Mouse (Mus musculus) kidney, adult 2 months (tissue): ENCODE results near the gene Cblb. TPM values are rescaled to one million over a fixed set of nuclear protein-coding genes. Genes with fewer than 3 reads are reported as not detected.

Source experiments
- DNase-seq: peaks from one replicate; pipeline ENCODE4 v3.0.0; 2021
- H3K27ac ChIP-seq: fragments of 200-500 bp; 2 replicates; pipeline ENCODE4 v1.5.1; 2012; ENCODE audit warnings: low read depth, low read length, control low read depth, inconsistent platforms; ENCODE audit not compliant: insufficient read depth
- H3K27me3 ChIP-seq: fragments of 200-500 bp; replicated peaks from 2 replicates; pipeline ENCODE4 v1.6.1; 2012; ENCODE audit warnings: mild to moderate bottlenecking, moderate library complexity, low read length, inconsistent platforms; ENCODE audit not compliant: control insufficient read depth, insufficient read depth
- H3K36me3 ChIP-seq: fragments of 200-500 bp; 2 replicates; pipeline ENCODE4 v1.6.1; 2012; ENCODE audit warnings: mild to moderate bottlenecking, moderate library complexity, low read length, inconsistent platforms; ENCODE audit not compliant: control insufficient read depth, insufficient read depth
- H3K4me1 ChIP-seq: fragments of 200-500 bp; 2 replicates; pipeline ENCODE4 v1.6.1; 2011; ENCODE audit warnings: low read length; ENCODE audit not compliant: control insufficient read depth, insufficient read depth
- H3K4me3 ChIP-seq: fragments of 200-500 bp; 2 replicates; pipeline ENCODE4 v1.5.1; 2011; ENCODE audit warnings: mild to moderate bottlenecking, low read depth, low read length, control low read depth; ENCODE audit not compliant: insufficient read depth
- CTCF ChIP-seq: fragments of 200-500 bp; conservative IDR thresholded peaks from 2 replicates; pipeline ENCODE4 v1.5.1; 2011; ENCODE audit warnings: low read depth, mild to moderate bottlenecking, control low read depth, low read length, moderate library complexity, mixed read lengths; ENCODE audit not compliant: insufficient read depth, insufficient read length
- POLR2A ChIP-seq: fragments of 200-500 bp; IDR thresholded peaks from one replicate; pipeline ENCODE4 v1.6.1; 2011; ENCODE audit warnings: low read depth, low read length, control low read depth
- WGBS: fragments of 180-500 bp; shearing (Covaris S2); methylation state at CpG from one replicate; pipeline ENCODE4 v1.1.7; 2018; 5-methylcytosine and 5-hydroxymethylcytosine counted together
- polyA plus RNA-seq: library from polyadenylated mRNA; depleted of rRNA; stranded (reverse); fragments of >200 nt; gene quantifications from 2 replicates; pipeline ENCODE4 v1.2.3, GENCODE M21; 2012

The Cblb gene
- polyA plus RNA-seq, 1 experiment: 8.8 TPM

DNA sequence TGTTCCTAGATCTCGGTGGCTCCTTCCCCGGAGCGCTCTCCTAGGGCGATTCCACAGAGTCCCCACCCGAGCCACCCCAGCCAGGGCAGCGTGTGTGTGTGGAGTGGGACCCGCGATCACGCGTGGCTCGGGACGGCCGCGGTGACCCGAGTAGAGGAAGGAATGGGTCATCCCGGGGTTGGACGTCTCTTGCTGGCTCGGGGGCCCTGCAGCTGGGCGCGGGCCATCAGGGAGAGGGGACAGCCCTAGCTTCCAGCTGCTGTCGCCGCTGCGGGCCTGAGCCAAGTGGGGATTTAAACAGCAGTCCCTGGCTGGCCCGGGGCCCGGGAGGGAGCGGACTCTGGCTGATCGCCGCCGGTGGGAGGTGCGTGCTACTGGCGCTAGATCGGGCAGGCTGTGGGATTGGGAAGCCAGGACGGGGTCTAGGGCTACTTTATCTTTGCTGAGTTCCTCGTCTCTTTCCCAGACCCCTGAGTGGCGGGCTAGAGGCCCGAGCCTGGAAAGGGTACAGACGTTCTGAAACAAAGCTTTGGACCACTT lies 757 bp downstream of the Cblb start:
- Histone ChIP-seq H3K27me3 (no peaks in the 10 kb centered on the region), H3K27ac (peak overlapping the region; percentile 88), H3K4me3 (peak overlapping the region; percentile 86), H3K36me3 (peaks cover 4% of the 10 kb centered on the region; the same call in 1 of the 2 replicates), H3K4me1 (peaks cover 11% of the 10 kb centered on the region; the same call in 1 of the 2 replicates)
- 2% methylated on average over 37 of the region's 37 CpGs for WGBS
- TF ChIP-seq POLR2A (no peak), CTCF (no peak)
- peak; percentile 96 for DNase-seq

DNA sequence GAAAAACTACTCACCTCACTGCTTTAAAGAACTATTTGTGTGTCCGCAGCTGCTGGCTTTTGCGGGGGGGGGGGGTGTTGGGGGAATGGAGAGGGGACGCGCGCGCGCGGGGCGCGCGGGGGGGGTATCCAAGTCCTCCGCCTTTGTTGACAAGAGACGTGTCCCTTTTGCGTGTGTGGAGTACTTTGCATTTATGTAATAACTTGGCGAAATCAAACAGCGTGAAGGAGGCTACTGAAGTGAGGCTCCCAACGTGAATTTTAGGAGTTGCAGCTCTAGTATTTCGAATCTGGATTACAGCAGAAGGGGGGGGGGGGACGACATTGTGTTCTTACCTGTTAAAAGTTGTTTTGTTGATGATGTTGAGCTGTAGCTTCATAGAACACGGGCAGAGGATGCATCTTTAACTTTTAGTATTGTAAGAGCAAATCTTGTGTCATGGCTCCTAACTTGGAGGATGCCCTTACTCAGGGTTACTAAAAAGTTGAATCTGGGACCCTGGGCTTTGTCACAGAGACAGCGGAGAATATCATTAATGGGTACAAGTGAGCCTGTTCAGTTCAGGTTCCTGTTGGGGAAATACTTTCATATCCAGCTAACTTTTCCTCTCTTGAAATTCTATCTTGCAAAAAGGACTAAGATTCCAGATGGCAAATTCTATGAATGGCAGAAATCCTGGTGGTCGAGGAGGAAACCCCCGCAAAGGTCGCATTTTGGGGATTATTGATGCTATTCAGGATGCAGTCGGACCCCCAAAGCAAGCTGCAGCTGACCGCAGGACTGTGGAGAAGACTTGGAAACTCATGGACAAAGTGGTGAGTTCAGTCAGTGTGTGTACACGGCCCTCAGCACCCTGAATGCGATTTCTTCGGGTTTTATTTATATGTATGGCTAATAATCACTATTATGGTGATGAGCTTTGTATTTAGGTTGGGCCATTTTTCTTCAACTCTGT lies 1.6 kb downstream of the Cblb start:
- Histone ChIP-seq H3K36me3 (peaks cover 4% of the 10 kb centered on the region; the same call in 1 of the 2 replicates), H3K4me3 (peak overlapping the region; percentile 86), H3K27me3 (no peaks in the 10 kb centered on the region), H3K27ac (peak overlapping the region; percentile 88), H3K4me1 (peaks cover 11% of the 10 kb centered on the region; the same call in 1 of the 2 replicates)
- TF ChIP-seq CTCF: no peak
- TF ChIP-seq POLR2A: no peak
- DNase-seq: peak; percentile 35
- WGBS: 17% methylated on average over 29 of the region's 29 CpGs

GRCm38 (mm10) chr16:52033381-52034315 lies 2.6 kb downstream of the Cblb start:
- no peak for DNase-seq
- Histone ChIP-seq H3K4me1 (peaks cover 11% of the 10 kb centered on the region; the same call in 1 of the 2 replicates), H3K27ac (no peak overlapping the region), H3K4me3 (no peak overlapping the region), H3K36me3 (peaks cover 4% of the 10 kb centered on the region; the same call in 1 of the 2 replicates), H3K27me3 (no peaks in the 10 kb centered on the region)
- 89% methylated on average over 4 of the region's 4 CpGs for WGBS
- TF ChIP-seq CTCF: no peak

DNA sequence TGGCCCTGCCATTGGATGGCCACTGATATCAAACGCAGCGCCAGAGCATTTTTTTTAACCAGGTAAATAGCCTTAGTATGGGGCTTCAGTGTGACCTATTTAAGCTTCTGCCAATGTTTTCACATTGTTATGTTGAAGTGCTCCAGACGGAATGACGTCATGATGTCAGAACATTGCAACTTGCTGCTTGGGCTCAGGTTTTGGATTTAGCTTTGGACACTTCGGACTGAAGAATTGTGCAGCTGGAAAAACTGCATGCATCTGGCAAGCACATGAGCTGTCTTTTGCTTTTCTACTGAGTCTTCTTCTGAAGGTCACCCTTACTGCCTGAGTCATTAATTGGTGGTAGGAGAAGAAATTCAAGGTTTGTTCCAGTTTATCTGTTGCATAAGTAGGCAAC lies 3.3 kb downstream of the Cblb start:
- Histone ChIP-seq H3K36me3 (peaks cover 4% of the 10 kb centered on the region; the same call in 1 of the 2 replicates), H3K4me1 (peaks cover 11% of the 10 kb centered on the region; the same call in 1 of the 2 replicates), H3K27ac (no peak overlapping the region), H3K4me3 (no peak overlapping the region), H3K27me3 (no peaks in the 10 kb centered on the region)
- TF ChIP-seq POLR2A (no peak), CTCF (no peak)
- WGBS: 80% methylated on average over 5 of the region's 5 CpGs
- no peak for DNase-seq

GRCm38 (mm10) chr16:52036295-52036694 lies 5.3 kb downstream of the Cblb start:
- peaks cover 4% of the 10 kb centered on the region; the same call in 1 of the 2 replicates for H3K36me3 ChIP-seq
- DNase-seq: no peak
- WGBS: 68% methylated on average over 3 of the region's 3 CpGs
- H3K4me3 ChIP-seq: no peak overlapping the region
- H3K27ac ChIP-seq: no peak overlapping the region
- H3K27me3 ChIP-seq: no peaks in the 10 kb centered on the region
- TF ChIP-seq POLR2A: no peak
- TF ChIP-seq CTCF: no peak
- peaks cover 15% of the 10 kb centered on the region; the same call in 1 of the 2 replicates for H3K4me1 ChIP-seq

GRCm38 (mm10) chr16:52038283-52038682 lies 7.3 kb downstream of the Cblb start:
- H3K4me3 ChIP-seq: no peak overlapping the region
- TF ChIP-seq CTCF (no peak), POLR2A (no peak)
- no peaks in the 10 kb centered on the region for H3K27me3 ChIP-seq
- no peak overlapping the region for H3K27ac ChIP-seq
- no peak for DNase-seq
- H3K36me3 ChIP-seq: peaks cover 4% of the 10 kb centered on the region; the same call in 1 of the 2 replicates
- WGBS: 84% methylated on average over 4 of the region's 4 CpGs
- H3K4me1 ChIP-seq: peaks cover 13% of the 10 kb centered on the region

DNA sequence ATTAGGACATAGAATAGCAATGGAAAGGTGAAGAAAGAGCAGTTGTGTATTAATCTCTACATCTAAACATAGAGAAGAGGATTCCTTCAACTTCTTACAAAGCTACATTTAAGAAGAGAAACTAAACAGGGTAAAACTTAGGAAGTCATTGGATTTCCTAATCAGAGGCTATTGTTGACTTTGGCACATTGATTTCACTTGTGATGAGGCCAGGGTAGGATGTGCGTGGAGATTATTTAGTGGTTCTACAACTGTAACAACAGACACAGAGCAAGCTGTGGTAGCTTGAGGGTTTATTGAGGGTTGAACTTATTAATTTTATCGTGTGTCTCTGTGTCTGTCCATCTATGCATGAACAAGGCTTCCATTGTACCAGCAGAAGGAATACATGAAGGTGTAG lies 7.8 kb downstream of the Cblb start:
- H3K27ac ChIP-seq: no peak overlapping the region
- no peaks in the 10 kb centered on the region for H3K27me3 ChIP-seq
- H3K4me1 ChIP-seq: peaks cover 14% of the 10 kb centered on the region
- TF ChIP-seq CTCF (no peak), POLR2A (no peak)
- 58% methylated on average over 2 of the region's 2 CpGs for WGBS
- peak; percentile 40 for DNase-seq
- no peak overlapping the region for H3K4me3 ChIP-seq
- peaks cover 4% of the 10 kb centered on the region; the same call in 1 of the 2 replicates for H3K36me3 ChIP-seq
